Mouse (Mus musculus) heart, embryonic 16.5 days (tissue): ENCODE measurements at regions not wholly inside any gene's neighbourhood (a gene's known extent, or its start where the extent isn't known, plus 50 kb on each side); places are given as distances from the start of the nearest gene placed in this dataset.
A peak's percentile ranks its signal among the peaks of the same experiment; 100 is the strongest.

ENCODE experiments used
- ATAC-seq: fragments of 200-750 bp; cut with Nextera tagmentation; replicated peaks from 2 replicates; pipeline ENCODE4 v1.8.0; 2017; ENCODE audit warnings: moderate number of reproducible peaks; ENCODE audit not compliant: insufficient read depth, low FRiP score; ENCODE audit errors: extremely low read depth
- H3K27ac ChIP-seq: fragments of 300-500 bp; sonication (generic); 2 replicates; pipeline ENCODE4 v1.5.1; 2014; ENCODE audit warnings: mild to moderate bottlenecking, low read length, control low read depth, moderate library complexity
- H3K27me3 ChIP-seq: fragments of 300-500 bp; sonication (generic); 2 replicates; pipeline ENCODE4 v1.6.1; 2014; ENCODE audit warnings: low read length, mixed read lengths; ENCODE audit not compliant: control insufficient read depth, insufficient read depth
- H3K36me3 ChIP-seq: fragments of 300-500 bp; sonication (generic); 2 replicates; pipeline ENCODE4 v1.6.1; 2014; ENCODE audit not compliant: control insufficient read depth, insufficient read depth
- H3K4me1 ChIP-seq: fragments of 300-500 bp; sonication (generic); 2 replicates; pipeline ENCODE4 v1.6.1; 2014; ENCODE audit warnings: low read length, mixed read lengths; ENCODE audit not compliant: control insufficient read depth, insufficient read depth
- H3K4me2 ChIP-seq: fragments of 300-500 bp; sonication (generic); 2 replicates; pipeline ENCODE4 v1.6.1; 2014; ENCODE audit warnings: low read depth, mild to moderate bottlenecking, control low read depth, low read length
- H3K4me3 ChIP-seq: fragments of 300-500 bp; sonication (generic); 2 replicates; pipeline ENCODE4 v1.5.1; 2014; ENCODE audit warnings: mild to moderate bottlenecking, control low read depth, low read length
- H3K9ac ChIP-seq: fragments of 300-500 bp; sonication (generic); 2 replicates; pipeline ENCODE4 v1.6.1; 2014; ENCODE audit warnings: low read length, control low read depth
- H3K9me3 ChIP-seq: fragments of 300-500 bp; sonication (generic); replicated peaks from 2 replicates; pipeline ENCODE4 v1.6.1; 2016; ENCODE audit warnings: low read length; ENCODE audit not compliant: control insufficient read depth
- WGBS: fragments of 180-500 bp; shearing (Covaris S2); extraction: QIAGEN DNeasy Blood & Tissue Kit; methylation state at CpG from one replicate; pipeline ENCODE4 v1.1.7; 2014; 5-methylcytosine and 5-hydroxymethylcytosine counted together

DNA sequence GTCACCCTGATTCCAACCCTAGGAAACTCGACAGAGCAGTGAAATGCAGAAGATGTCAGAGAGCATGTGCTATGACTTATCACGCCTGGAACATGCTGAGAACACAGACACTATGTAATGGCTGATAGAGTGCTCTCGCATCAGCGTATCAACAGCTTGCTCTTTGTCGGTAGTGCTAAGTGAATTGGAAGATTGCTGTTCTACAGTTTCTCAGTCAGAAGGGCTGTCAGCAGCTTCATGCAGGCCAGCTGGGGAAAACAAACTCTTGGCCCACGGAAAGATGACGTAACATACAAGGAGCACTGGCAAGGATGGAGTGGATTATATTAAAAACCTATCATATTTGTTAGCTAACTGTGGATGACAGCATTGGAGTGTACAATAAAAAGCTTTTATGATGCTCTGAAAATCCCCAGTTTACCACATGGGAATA lies 624.6 kb upstream of the Fam241a start:
- H3K27ac ChIP-seq: no peak overlapping the region
- H3K9ac ChIP-seq: no peak overlapping the region
- no peaks in the 10 kb centered on the region for H3K36me3 ChIP-seq
- peak overlapping the region; percentile 49 for H3K4me2 ChIP-seq
- peaks cover 12% of the 10 kb centered on the region for H3K4me1 ChIP-seq
- peak; percentile 91 for ATAC-seq
- WGBS: 20% methylated on average over 7 of the region's 7 CpGs
- H3K4me3 ChIP-seq: peak overlapping the region; percentile 24; the same call in 1 of the 2 replicates
- peaks cover 28% of the 10 kb centered on the region for H3K27me3 ChIP-seq
- peaks cover 4% of the 10 kb centered on the region for H3K9me3 ChIP-seq

DNA sequence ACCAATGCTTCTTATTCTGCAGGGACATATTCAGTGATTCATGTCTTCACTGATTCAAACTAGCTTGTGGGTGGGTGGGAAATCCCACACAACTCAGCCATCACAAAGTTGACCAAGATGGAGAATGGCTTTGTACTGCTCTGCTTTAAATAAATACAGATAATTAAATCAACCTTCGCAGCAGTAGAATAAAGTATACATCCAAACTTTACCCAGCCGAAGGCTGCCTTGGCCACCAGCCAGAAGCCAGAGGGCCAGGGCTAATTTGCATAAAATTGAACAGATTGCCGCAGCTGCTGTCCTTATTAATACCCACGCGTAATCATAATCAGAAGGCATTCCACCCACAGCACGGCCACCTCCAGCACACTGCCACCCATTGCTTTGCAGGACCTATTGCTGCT lies 623.8 kb upstream of the Fam241a start:
- H3K4me3 ChIP-seq: peak overlapping the region; percentile 24
- 37% methylated on average over 6 of the region's 6 CpGs for WGBS
- no peak overlapping the region for H3K27ac ChIP-seq
- H3K9me3 ChIP-seq: peaks cover 4% of the 10 kb centered on the region
- peak overlapping the region; percentile 49 for H3K4me2 ChIP-seq
- no peaks in the 10 kb centered on the region for H3K36me3 ChIP-seq
- H3K27me3 ChIP-seq: peaks cover 35% of the 10 kb centered on the region
- no peak overlapping the region for H3K9ac ChIP-seq
- no peak for ATAC-seq
- H3K4me1 ChIP-seq: peaks cover 12% of the 10 kb centered on the region

DNA sequence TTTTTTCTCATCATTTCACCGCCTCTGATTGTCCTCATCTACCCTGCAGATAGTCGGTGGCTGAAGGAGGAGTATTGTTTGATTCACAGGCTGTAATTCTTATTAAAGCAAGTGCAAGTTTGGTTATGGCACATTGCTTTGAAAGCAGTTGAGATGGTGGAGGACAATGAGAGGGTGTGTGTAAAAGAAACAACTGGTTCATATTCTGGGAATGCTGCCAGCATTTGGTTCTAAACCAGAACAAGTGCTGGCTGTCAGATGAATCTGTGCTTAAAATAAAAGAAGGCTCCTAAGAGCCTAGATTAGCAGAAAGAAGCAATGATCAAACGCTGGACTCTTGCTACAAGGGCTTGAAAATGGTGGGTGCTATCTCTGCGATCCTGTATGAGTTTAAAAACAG lies 622.7 kb upstream of the Fam241a start:
- Histone ChIP-seq H3K4me1 (peaks cover 12% of the 10 kb centered on the region), H3K27me3 (peaks cover 27% of the 10 kb centered on the region), H3K4me2 (no peak overlapping the region), H3K36me3 (no peaks in the 10 kb centered on the region), H3K27ac (no peak overlapping the region), H3K4me3 (no peak overlapping the region), H3K9ac (no peak overlapping the region), H3K9me3 (peaks cover 4% of the 10 kb centered on the region)
- 32% methylated on average over 4 of the region's 4 CpGs for WGBS
- ATAC-seq: no peak

DNA sequence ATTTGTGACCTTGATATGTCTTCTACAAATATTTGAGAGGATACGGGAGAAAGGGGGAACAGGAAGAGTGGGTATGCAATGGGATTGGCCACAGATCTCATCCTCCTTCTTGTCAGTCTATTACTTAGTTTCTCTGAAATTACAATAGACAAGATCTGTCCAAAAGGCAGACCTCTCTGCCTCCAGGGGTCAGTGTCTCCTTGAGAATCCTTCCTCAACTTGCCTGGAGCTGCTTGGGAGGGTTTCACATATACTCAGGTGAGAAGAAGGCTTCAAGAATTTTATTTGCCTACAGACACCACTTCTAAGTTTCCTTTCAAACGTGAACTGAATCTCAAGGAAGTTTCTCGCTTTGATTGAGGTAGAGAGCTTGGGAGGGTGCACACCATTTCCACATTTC lies 575.0 kb upstream of the Fam241a start:
- ATAC-seq: no peak
- Histone ChIP-seq H3K27me3 (no peaks in the 10 kb centered on the region), H3K36me3 (no peaks in the 10 kb centered on the region), H3K9me3 (no peaks in the 10 kb centered on the region), H3K4me2 (no peak overlapping the region), H3K4me1 (no peaks in the 10 kb centered on the region), H3K4me3 (no peak overlapping the region), H3K27ac (no peak overlapping the region), H3K9ac (no peak overlapping the region)
- 49% methylated on average over 3 of the region's 3 CpGs for WGBS

DNA sequence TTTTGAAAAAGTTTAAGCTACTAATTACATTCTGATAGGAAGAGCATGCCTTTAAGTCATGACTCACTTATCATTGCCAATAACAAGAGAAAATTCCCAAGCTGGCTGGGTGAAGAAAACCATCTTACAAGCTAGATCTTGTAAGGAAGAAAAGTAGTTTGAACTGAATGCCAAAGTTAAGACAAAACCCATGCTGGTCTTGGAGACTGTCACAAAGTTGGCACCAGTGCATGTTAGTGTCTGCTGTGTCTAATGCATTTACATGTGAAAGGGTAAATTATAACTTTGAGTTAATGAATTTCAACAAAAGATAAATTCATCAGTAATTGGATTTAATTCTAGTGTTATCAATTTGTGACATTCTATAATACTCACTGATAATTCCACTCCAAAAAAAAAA lies 533.6 kb upstream of the Fam241a start:
- Histone ChIP-seq H3K4me3 (no peak overlapping the region), H3K27me3 (no peaks in the 10 kb centered on the region), H3K4me2 (no peak overlapping the region), H3K27ac (no peak overlapping the region), H3K9me3 (no peaks in the 10 kb centered on the region), H3K36me3 (no peaks in the 10 kb centered on the region), H3K9ac (no peak overlapping the region), H3K4me1 (no peaks in the 10 kb centered on the region)
- no peak for ATAC-seq

DNA sequence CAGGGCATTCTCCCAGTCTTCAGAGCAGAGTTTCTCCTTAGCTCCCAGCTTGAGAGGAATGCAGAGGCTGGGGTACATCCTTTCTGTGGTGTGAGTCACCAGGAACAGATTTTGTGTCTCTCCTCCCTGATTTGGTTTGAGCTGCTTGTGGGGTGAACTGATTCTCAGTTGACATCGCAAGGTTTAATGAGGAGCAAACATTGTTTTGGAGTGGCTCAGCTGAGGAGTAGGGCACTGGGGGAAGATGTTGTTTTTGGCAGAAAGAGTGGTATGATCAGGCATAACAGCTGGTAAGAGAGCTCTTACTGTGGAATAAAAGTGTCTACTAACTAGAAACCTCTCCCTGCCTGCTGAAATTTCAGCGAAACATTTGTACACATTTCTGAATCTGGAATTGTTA lies 519.4 kb upstream of the Fam241a start:
- 66% methylated on average over 2 of the region's 2 CpGs for WGBS
- no peaks in the 10 kb centered on the region for H3K27me3 ChIP-seq

DNA sequence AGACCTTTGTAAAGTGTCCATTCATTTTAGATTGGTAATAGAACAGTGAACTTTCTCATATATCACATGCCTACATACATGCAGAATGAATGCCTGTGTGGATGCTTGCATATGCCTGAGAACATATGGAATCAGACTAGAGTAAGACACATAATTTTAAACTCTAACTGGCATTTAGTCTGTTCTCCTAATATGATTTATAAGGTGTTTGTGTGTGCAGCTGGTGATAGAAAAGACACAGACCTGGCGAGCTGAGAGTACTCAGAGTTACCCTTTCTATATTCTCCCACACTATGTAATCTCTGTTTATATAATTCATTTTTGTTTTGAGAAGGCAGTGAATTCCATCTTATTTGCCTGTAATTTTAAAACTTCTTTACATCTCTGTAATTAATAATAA lies 517.4 kb upstream of the Fam241a start:
- WGBS: 65% methylated on average over 1 of the region's 1 CpGs
- H3K36me3 ChIP-seq: no peaks in the 10 kb centered on the region
- H3K4me1 ChIP-seq: no peaks in the 10 kb centered on the region
- H3K9ac ChIP-seq: no peak overlapping the region
- no peak overlapping the region for H3K4me3 ChIP-seq
- no peak overlapping the region for H3K4me2 ChIP-seq
- H3K27ac ChIP-seq: no peak overlapping the region
- no peaks in the 10 kb centered on the region for H3K27me3 ChIP-seq
- H3K9me3 ChIP-seq: no peaks in the 10 kb centered on the region
- ATAC-seq: no peak

More for the DNA sequence above, 519.4 kb upstream of the Fam241a start:
- H3K36me3 ChIP-seq: no peaks in the 10 kb centered on the region
- ATAC-seq: no peak
- H3K9ac ChIP-seq: no peak overlapping the region
- no peak overlapping the region for H3K4me3 ChIP-seq
- H3K27ac ChIP-seq: no peak overlapping the region
- H3K4me2 ChIP-seq: no peak overlapping the region
- H3K9me3 ChIP-seq: no peaks in the 10 kb centered on the region
- no peaks in the 10 kb centered on the region for H3K4me1 ChIP-seq

DNA sequence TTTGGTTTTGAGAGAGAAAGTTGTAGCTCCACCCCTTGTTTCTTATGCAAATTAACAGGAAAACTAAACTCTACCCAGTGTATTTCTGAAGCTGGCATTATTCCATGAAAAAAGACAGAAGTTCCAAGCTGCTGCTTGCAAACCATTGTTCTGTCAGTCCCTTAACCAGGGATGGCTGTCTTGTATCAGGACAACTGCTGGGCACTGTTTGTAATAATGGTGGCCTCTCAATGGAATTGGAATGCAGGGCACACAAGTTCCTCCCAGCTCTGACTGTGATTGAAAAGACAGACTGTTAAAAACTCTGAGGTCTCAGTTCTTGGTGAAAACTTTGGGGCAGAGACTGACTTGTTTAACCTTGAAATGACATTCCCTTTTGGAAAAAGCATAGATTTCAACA lies 516.0 kb upstream of the Fam241a start:
- Histone ChIP-seq H3K27me3 (no peaks in the 10 kb centered on the region), H3K4me3 (no peak overlapping the region), H3K4me2 (no peak overlapping the region), H3K9me3 (no peaks in the 10 kb centered on the region), H3K27ac (no peak overlapping the region), H3K9ac (no peak overlapping the region), H3K36me3 (no peaks in the 10 kb centered on the region), H3K4me1 (no peaks in the 10 kb centered on the region)
- ATAC-seq: no peak

DNA sequence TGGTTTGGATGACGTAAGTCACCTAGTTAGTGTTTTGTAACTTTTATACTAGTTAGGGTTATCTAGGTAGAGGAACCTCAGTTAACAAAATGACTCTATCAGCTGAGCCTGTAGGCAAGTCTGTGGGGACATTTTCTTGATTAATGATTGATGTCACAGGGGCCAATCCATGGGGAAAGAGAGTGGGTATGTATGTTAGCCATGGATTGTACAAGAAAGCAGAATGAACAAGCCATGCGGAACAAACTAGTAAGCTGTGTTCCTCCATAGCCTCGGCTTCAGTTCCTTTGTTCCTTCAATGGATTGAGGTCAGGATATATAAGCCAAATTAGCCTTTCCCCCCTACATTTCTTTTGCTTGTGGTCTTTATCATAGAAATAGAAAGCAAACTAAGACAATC lies 498.7 kb upstream of the Fam241a start:
- WGBS: 90% methylated on average over 3 of the region's 3 CpGs
- no peak for ATAC-seq
- Histone ChIP-seq H3K4me1 (no peaks in the 10 kb centered on the region), H3K4me2 (no peak overlapping the region), H3K9me3 (no peaks in the 10 kb centered on the region), H3K9ac (no peak overlapping the region), H3K27me3 (no peaks in the 10 kb centered on the region), H3K36me3 (no peaks in the 10 kb centered on the region), H3K27ac (no peak overlapping the region), H3K4me3 (no peak overlapping the region)

DNA sequence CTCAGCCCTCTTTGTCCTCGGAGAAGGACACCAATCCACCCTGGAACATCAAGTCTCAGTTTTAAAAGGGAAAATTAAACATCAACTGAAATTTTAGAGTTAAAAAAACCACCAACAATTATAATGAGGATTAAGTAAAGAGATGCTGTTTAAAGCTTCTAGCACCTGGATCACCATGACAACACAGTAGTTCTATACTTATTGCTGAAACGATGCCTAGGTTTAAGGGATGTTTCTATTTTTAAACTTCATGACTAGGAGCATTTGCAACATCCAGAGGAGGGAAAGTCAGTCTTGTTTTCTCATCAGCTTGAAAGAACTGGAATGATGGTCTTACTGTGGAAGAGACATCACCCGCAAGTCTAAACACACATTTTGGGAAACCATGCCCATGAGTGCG lies 484.5 kb upstream of the Fam241a start:
- no peak for ATAC-seq
- Histone ChIP-seq H3K27me3 (no peaks in the 10 kb centered on the region), H3K27ac (no peak overlapping the region), H3K4me3 (no peak overlapping the region), H3K36me3 (no peaks in the 10 kb centered on the region), H3K9me3 (no peaks in the 10 kb centered on the region), H3K4me1 (no peaks in the 10 kb centered on the region), H3K4me2 (no peak overlapping the region), H3K9ac (no peak overlapping the region)
- WGBS: 78% methylated on average over 4 of the region's 4 CpGs
